Mouse (Mus musculus): ENCODE measurements at regions not wholly inside any gene's neighbourhood (a gene's known extent, or its start where the extent isn't known, plus 50 kb on each side); places are given as distances from the start of the nearest gene placed in this dataset.

GRCm38 (mm10) chr3:37799809-37800208, 75.5 kb upstream of the Gm5148 start:
- no peak for DNase-seq (ENCODE audit: low spot score in 2 of 2)

GRCm38 (mm10) chr3:37789711-37790110, 65.4 kb upstream of the Gm5148 start:
- no peak for DNase-seq (ENCODE audit: low spot score in 2 of 2)

- DNase-seq (ENCODE audit: low spot score in 2 of 2) = no peak
Measured at GRCm38 (mm10) chr3:37789143-37789697, 64.9 kb upstream of the Gm5148 start.

- no peak for DNase-seq (ENCODE audit: low spot score in 2 of 2)
Measured at GRCm38 (mm10) chr3:37788366-37788765, 64.1 kb upstream of the Gm5148 start.

GRCm38 (mm10) chr3:37786792-37787191, 62.5 kb upstream of the Gm5148 start:
- DNase-seq (ENCODE audit: low spot score in 2 of 2) = no peak

GRCm38 (mm10) chr3:37781086-37781485, 56.8 kb upstream of the Gm5148 start:
- no peak for DNase-seq (ENCODE audit: low spot score in 2 of 2)

GRCm38 (mm10) chr3:37779867-37780475, 55.7 kb upstream of the Gm5148 start:
- DNase-seq (ENCODE audit: low spot score in 2 of 2) = no peak

GRCm38 (mm10) chr3:37778386-37778785, 54.1 kb upstream of the Gm5148 start:
- no peak for DNase-seq (ENCODE audit: low spot score in 2 of 2)

- DNase-seq (ENCODE audit: low spot score in 2 of 2) = no peak
Measured at GRCm38 (mm10) chr3:37776224-37776623, 51.9 kb upstream of the Gm5148 start.
